Mouse (Mus musculus) thymus, adult 2 months (tissue): ENCODE measurements at regions not wholly inside any gene's neighbourhood (a gene's known extent, or its start where the extent isn't known, plus 50 kb on each side); places are given as distances from the start of the nearest gene placed in this dataset.

ENCODE experiments used
- CTCF ChIP-seq: fragments of 200-500 bp; IDR thresholded peaks from 2 replicates; pipeline ENCODE4 v1.5.1; 2012; ENCODE audit warnings: mild to moderate bottlenecking, control low read depth, low read length, moderate library complexity, borderline replicate concordance; ENCODE audit not compliant: control insufficient read depth, poor library complexity, insufficient read depth; ENCODE audit errors: extremely low read depth
- POLR2A ChIP-seq: fragments of 200-500 bp; IDR thresholded peaks from 2 replicates; pipeline ENCODE4 v1.6.1; 2012; ENCODE audit warnings: mild to moderate bottlenecking, low read length, control low read depth, moderate library complexity; ENCODE audit not compliant: control insufficient read depth, poor library complexity, insufficient read depth; ENCODE audit errors: extremely low read depth

DNA sequence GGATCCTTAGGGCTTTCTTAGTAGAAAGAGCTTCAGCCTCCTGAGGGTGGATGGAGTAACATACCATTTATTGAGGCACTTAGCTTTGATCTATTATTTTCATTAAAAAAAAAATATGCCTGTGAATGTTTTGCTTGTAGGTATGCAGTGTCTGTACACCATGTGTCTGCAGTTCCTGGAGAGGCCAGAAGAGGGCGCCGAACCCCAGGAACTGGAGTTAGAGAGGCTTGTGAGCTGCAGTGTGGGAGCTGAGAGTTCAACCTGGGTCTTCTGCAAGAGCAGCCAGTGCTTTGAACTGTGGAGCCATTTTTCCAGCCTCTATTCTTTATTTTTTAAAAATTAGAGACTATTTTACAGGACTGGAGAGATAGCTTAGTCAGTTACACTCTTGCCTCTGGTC, 83.2 kb downstream of the Syf2 start:
- TF ChIP-seq POLR2A (no peak), CTCF (peak; percentile 16; the same call in 1 of the 2 replicates)
